In the genomic region with DNA sequence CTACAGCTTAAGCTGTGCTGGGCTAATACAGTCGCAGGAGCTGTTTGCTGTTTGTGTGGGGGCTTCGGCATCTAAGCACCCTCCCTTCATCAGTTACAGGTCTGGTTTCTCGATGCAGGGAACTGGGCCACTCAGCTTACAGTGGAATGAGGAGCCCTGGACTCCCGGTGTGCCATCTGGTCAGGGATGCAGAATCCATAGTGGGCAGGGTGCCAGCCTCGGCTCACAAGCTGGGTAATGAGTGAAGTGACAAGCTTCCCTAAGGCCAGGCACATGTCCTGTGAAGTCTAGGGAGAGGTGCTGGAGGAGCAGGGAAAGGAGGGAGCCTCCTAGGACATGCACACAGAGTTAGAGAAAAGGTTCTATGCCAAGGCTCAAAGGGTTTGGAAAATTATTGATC, we compare ENCODE assay signal across 9 mouse cellular contexts.
A peak's percentile ranks its signal among the peaks of the same experiment; 100 is the strongest.
DNase-seq lines count a peak whose midpoint lies in the region; ATAC-seq lines count a peak whose summit lies in the region.
"Had no signal": no experiment of that assay in that cellular context is flagged by ENCODE, and none has a peak within 500 bp of the region (broad histone marks: within the 10 kb centered on the region; RNA-seq: fewer than 3 reads in every experiment).

No protein-coding gene starts in this region.

- intact Hi-C loops in left cerebral cortex, postnatal 10 days (cut with DNase I) = no loop called here

- no peak for DNase-seq in frontal cortex, adult 2 months (ENCODE audit: extremely low spot score in 1 of 2, low spot score in 1 of 2)
- DNase-seq in left cerebral cortex, postnatal 10 days (ENCODE audit: extremely low spot score in 1 of 2, low spot score in 2 of 2) = peak; percentile 23 to 65
- DNase-seq in left cerebral cortex, adult 11 months (ENCODE audit: low spot score) = no peak
- peak; percentile 96 for DNase-seq in cerebellum, adult 8-10 months
- DNase-seq in kidney, postnatal 25 days = peak; percentile 72 to 75
- no peak for DNase-seq in spleen, postnatal 14 days (ENCODE audit: low spot score in 2 of 2)
- DNase-seq in ovary, postnatal 14 days (ENCODE audit: low spot score) = no peak
- DNase-seq: liver had no signal

- peak; percentile 39; the same call in 1 of the 2 replicates for ATAC-seq in frontal cortex, adult (ENCODE audit: low TSS enrichment)

Comparison
In these comparisons a context has a peak if more than half of its experiments do, and no peak if none do; other contexts are left out.
1. DNase-seq: peak in left cerebral cortex, postnatal 10 days (2 of 2), cerebellum, adult 8-10 months (single experiment) and kidney, postnatal 25 days (2 of 2); none in frontal cortex, adult 2 months (0 of 2), left cerebral cortex, adult 11 months (single experiment), spleen, postnatal 14 days (0 of 2) and ovary, postnatal 14 days (single experiment).